ENCODE assay signal across 7 mouse cellular contexts in the genomic region with DNA sequence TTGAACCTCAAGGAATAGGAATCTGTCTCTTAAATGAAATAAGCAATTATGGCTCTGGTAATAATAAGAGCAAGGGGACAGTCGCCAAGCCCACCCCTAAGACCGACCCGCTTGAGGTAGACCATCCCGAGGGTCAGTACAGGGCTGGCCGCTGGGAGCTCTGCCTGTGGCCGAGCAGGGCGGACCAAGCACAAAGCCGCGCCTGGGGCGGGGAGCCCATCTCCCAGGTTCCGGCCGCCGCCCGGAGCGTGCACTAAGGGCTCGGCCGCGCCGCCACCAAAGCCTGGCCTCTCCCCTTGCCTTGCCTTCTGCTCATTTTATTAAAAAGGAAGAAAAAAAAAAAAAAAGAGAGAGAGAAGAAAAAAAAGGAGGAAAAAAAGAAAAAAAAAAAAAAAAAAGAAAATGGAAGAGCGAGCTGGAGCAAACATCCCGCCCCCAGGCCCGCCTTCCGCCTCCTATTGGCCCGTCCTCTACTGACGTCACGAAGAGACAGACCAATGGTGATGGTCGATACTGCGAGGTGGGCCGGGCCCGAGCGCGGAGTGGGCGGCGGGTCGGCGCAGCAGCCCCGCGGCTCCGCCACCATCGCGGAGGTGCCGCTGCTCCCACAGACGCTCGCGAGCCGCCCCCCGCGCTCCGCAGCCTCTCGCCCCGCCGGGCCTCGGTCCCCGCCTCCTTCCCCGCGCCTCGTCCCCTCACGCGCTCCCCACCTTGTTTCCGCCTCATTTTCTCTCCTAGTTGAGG. TPM values are rescaled to one million over a fixed set of nuclear protein-coding genes. Genes with fewer than 3 reads are reported as not detected.
A peak's percentile ranks its signal among the peaks of the same experiment; 100 is the strongest.
DNase-seq lines count a peak whose midpoint lies in the region; ATAC-seq and TF ChIP-seq lines count a peak whose summit lies in the region.

Gene Rere, plus strand, starts transcription at position 629 of the 744 bp plus-strand sequence.

- H3K9me3 ChIP-seq in embryonic facial prominence, embryonic 12.5 days: no peaks in the 10 kb centered on the region
- H3K9me3 ChIP-seq in limb, embryonic 12.5 days: no peaks in the 10 kb centered on the region
- no peaks in the 10 kb centered on the region for H3K9me3 ChIP-seq in midbrain, embryonic 15.5 days

- no peaks in the 10 kb centered on the region for H3K27me3 ChIP-seq in embryonic facial prominence, embryonic 12.5 days
- H3K27me3 ChIP-seq in kidney, adult 2 months (replicated peaks; ENCODE audit: control insufficient read depth, insufficient read depth, low read length): no peaks in the 10 kb centered on the region
- no peaks in the 10 kb centered on the region for H3K27me3 ChIP-seq in limb, embryonic 12.5 days
- no peaks in the 10 kb centered on the region for H3K27me3 ChIP-seq in midbrain, embryonic 15.5 days (replicated peaks)
- H3K27me3 ChIP-seq in spleen, adult 2 months (ENCODE audit: control insufficient read depth, insufficient read depth, low read length): no peaks in the 10 kb centered on the region

- DNase-seq in adrenal gland, postnatal 25 days: peak; percentile 97
- peak; percentile 98 to 99 for DNase-seq in heart, adult 18-20 months
- DNase-seq in kidney, adult 2 months: peak; percentile 99
- DNase-seq in spleen, adult 2 months (ENCODE audit: low read depth in 1 of 2, low spot score in 2 of 2): peak; percentile 90 to 95

- peak within 1 kb of the TSS; percentile 99 for H3K9ac ChIP-seq in embryonic facial prominence, embryonic 12.5 days
- peak within 1 kb of the TSS; percentile 96 for H3K9ac ChIP-seq in limb, embryonic 12.5 days (replicated peaks)
- peak within 1 kb of the TSS; percentile 92 for H3K9ac ChIP-seq in midbrain, embryonic 15.5 days

- TF ChIP-seq POLR2A in kidney, adult 2 months (IDR thresholded peaks at IDR 0.05; ENCODE audit: low read depth, low read length): peak; percentile 80
- peak; percentile 78 for TF ChIP-seq POLR2A in spleen, adult 2 months (IDR thresholded peaks at IDR 0.05; ENCODE audit: low read depth, low read length)

- peak within 1 kb of the TSS; percentile 76 for H3K4me2 ChIP-seq in embryonic facial prominence, embryonic 12.5 days (replicated peaks)
- peak within 1 kb of the TSS; percentile 66 for H3K4me2 ChIP-seq in limb, embryonic 12.5 days
- H3K4me2 ChIP-seq in midbrain, embryonic 15.5 days: peak within 1 kb of the TSS; percentile 75

- H3K27ac ChIP-seq in embryonic facial prominence, embryonic 12.5 days: peak within 1 kb of the TSS; percentile 98
- peak within 1 kb of the TSS; percentile 97 for H3K27ac ChIP-seq in kidney, adult 2 months (ENCODE audit: insufficient read depth, low read depth, low read length)
- H3K27ac ChIP-seq in limb, embryonic 12.5 days: peak within 1 kb of the TSS; percentile 99
- H3K27ac ChIP-seq in midbrain, embryonic 15.5 days: peak within 1 kb of the TSS; percentile 99
- peak within 1 kb of the TSS; percentile 89 for H3K27ac ChIP-seq in spleen, adult 2 months (ENCODE audit: insufficient read depth, low read length)

- under 1% methylated on average over 57 of the region's 60 CpGs for WGBS in embryonic facial prominence, embryonic 12.5 days
- WGBS in kidney, adult 2 months: 1% methylated on average over 58 of the region's 60 CpGs
- under 1% methylated on average over 60 of the region's 60 CpGs for WGBS in limb, embryonic 12.5 days
- under 1% methylated on average over 45 of the region's 60 CpGs for WGBS in midbrain, embryonic 15.5 days
- under 1% methylated on average over 60 of the region's 60 CpGs for WGBS in spleen, adult 2 months

- no peaks in the 10 kb centered on the region for H3K36me3 ChIP-seq in embryonic facial prominence, embryonic 12.5 days
- H3K36me3 ChIP-seq in kidney, adult 2 months (ENCODE audit: control insufficient read depth, insufficient read depth, low read length): no peaks in the 10 kb centered on the region
- no peaks in the 10 kb centered on the region for H3K36me3 ChIP-seq in limb, embryonic 12.5 days
- H3K36me3 ChIP-seq in midbrain, embryonic 15.5 days (replicated peaks): no peaks in the 10 kb centered on the region
- H3K36me3 ChIP-seq in spleen, adult 2 months (ENCODE audit: control insufficient read depth, insufficient read depth, low read length): no peaks in the 10 kb centered on the region

- TF ChIP-seq CTCF in kidney, adult 2 months (conservative IDR thresholded peaks at IDR 0.05; ENCODE audit: insufficient read depth, insufficient read length, low read depth, low read length): no peak
- no peak for TF ChIP-seq CTCF in spleen, adult 2 months (IDR thresholded peaks at IDR 0.05; ENCODE audit: extremely low read depth, insufficient read depth, insufficient read length, insufficient replicate concordance)

- peak; percentile 95 for ATAC-seq in embryonic facial prominence, embryonic 12.5 days (ENCODE audit: insufficient number of reproducible peaks, insufficient read depth, low FRiP score, low TSS enrichment)
- ATAC-seq in limb, embryonic 12.5 days (ENCODE audit: insufficient number of reproducible peaks, insufficient read depth, low FRiP score, low TSS enrichment, low read depth): peak; percentile 96
- peak; percentile 98 for ATAC-seq in midbrain, embryonic 15.5 days (replicated peaks)

- peak within 1 kb of the TSS; percentile 98 for H3K4me3 ChIP-seq in embryonic facial prominence, embryonic 12.5 days
- H3K4me3 ChIP-seq in kidney, adult 2 months (ENCODE audit: insufficient read depth, low read depth, low read length): peak within 1 kb of the TSS; percentile 90
- peak within 1 kb of the TSS; percentile 90 for H3K4me3 ChIP-seq in limb, embryonic 12.5 days (replicated peaks)
- peak within 1 kb of the TSS; percentile 69 for H3K4me3 ChIP-seq in midbrain, embryonic 15.5 days
- peak within 1 kb of the TSS; percentile 99 for H3K4me3 ChIP-seq in spleen, adult 2 months (ENCODE audit: extremely low read depth, insufficient read depth, insufficient read length)

- H3K4me1 ChIP-seq in embryonic facial prominence, embryonic 12.5 days: peaks cover 22% of the 10 kb centered on the region
- peaks cover 13% of the 10 kb centered on the region for H3K4me1 ChIP-seq in kidney, adult 2 months (ENCODE audit: control insufficient read depth, insufficient read depth, low read length)
- peaks cover 31% of the 10 kb centered on the region for H3K4me1 ChIP-seq in limb, embryonic 12.5 days (replicated peaks)
- peaks cover 27% of the 10 kb centered on the region for H3K4me1 ChIP-seq in midbrain, embryonic 15.5 days
- peaks cover 2% of the 10 kb centered on the region; the same call in 1 of the 2 replicates for H3K4me1 ChIP-seq in spleen, adult 2 months (ENCODE audit: control insufficient read depth, insufficient read depth, insufficient read length)

RNA-seq across cellular contexts. Expression of gene Rere, which starts in this region (rescaled TPM):
- 158 and 177 TPM in 2 replicates for total RNA-seq in adrenal gland, postnatal 25 days (2021)
- polyA plus RNA-seq in embryonic facial prominence, embryonic 12.5 days (2016; fragmentation: Nextera tagmentation; extraction: Ambion mirVana): 37.7 and 40.7 TPM in 2 replicates
- 10 to 100 TPM; 39.6 to 46.7 TPM for total RNA-seq in heart, adult 18-20 months (2021)
- 45.6 and 58.8 TPM in 2 replicates for polyA plus RNA-seq in kidney, adult 2 months (2012; rRNA removed)
- 31.4 and 35.4 TPM in 2 replicates for polyA plus RNA-seq in limb, embryonic 12.5 days (2016; fragmentation: Nextera tagmentation; extraction: Ambion mirVana)
- 32.1 and 37.4 TPM in 2 replicates for polyA plus RNA-seq in midbrain, embryonic 15.5 days (2015; fragmentation: Nextera tagmentation; extraction: Ambion mirVana)
- 66.2 and 70.3 TPM in 2 replicates for polyA plus RNA-seq in spleen, adult 2 months (2012; rRNA removed)

Comparison
In these comparisons a context has a peak if more than half of its experiments do, and no peak if none do; other contexts are left out.
1. Peak in every context shown above with its lines: DNase-seq, ATAC-seq, H3K4me3 ChIP-seq and H3K27ac ChIP-seq.